Mouse (Mus musculus) frontal cortex, postnatal 36 days (tissue): ENCODE data around the gene Svs4.
"Not testable (repeated sequence)": the region's sequence is repeated elsewhere in the genome, so short reads cannot be mapped to it uniquely, and the experiment has no call there.

Experiments used
- DNase-seq, 2 experiments: peaks; one replicate each; pipeline ENCODE4 v3.0.0; 2022; ENCODE audit warnings: low spot score in 2 of 2

Svs4 gene

DNA sequence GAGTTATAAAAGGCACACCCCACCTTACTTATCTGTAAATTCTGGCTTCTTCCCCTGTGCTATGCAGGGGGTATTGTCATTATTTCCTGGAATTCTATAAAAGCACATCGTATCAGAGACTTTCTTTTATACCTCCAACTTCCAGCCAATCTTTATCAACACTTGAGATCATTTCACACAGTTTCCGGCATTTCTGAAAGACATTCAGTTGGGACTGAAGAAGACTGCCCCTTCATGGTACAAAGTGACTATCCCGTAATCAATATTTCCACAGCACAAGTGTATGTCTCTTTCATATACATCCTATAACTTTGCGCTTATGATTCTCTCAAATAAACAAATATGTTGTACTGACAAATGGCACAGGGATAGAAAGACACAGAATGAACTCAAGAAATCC, at the start of gene Svs4:
Gene Svs4, minus strand, starts transcription at position 101 of the 400 bp plus-strand sequence.
- no peak for DNase-seq

DNA sequence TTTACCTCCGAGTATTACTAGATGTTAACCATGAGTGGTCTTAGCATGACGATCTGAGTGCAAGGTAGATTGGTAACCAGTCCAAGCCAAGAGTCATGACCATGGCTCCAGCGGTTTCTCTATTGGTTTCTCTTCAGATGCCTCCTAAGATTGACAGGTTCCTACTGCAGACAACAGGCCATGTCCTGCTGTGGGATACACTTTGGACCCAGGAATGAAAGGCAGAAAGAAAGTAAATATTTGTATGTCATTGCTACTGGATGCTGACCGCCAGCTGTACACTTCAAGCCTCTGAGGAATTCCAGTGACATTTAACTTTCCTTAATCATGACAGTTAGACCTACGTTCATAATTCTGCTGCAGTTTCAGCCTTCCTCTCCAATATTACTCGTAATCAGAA, 42.7 kb upstream of the Svs4 start:
- no peak for DNase-seq

DNA sequence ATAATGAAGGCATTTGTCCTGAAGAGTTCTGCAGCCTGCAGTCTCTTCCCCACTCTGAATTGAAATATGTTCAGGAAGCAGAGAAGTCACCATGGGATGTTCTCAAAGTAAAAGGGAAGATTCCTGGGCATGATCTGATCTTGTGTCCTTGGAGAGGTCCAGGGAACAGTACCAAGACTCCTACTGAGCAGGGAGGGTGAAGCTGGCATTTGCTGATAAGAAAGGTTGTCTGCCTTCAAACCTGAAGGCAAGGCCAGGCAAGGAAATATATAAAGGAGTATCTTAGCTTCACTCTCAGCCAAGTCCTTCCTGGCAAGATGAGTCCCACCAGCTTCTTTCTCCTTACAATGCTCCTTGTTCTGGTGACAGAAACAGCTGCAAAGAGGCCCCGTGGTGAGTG, 38.2 kb upstream of the Svs4 start, which contains the start of gene Svs6:
Gene Svs6, plus strand, starts transcription at position 301 of the 400 bp plus-strand sequence.
- DNase-seq, result not testable (repeated sequence)

DNA sequence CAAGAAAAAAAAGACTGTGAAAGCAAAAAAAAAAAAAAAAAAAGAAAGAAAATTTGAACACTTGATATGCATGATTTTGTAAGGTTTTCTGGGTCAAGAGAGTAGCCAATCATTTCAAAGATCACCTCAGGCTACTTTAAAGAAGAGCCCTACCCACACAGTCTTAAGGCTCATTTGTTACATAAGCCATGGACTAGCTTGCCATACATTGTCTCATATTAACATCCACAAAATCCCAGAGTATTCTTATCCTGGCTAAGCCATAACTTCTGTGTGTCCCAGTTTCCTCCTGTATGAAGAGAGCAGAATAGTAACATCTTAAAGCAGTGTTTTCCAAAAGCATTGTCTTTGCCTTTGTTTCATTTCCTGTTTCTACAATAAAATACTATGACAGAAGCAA, 37.2 kb upstream of the Svs4 start:
- not testable (repeated sequence) for DNase-seq

DNA sequence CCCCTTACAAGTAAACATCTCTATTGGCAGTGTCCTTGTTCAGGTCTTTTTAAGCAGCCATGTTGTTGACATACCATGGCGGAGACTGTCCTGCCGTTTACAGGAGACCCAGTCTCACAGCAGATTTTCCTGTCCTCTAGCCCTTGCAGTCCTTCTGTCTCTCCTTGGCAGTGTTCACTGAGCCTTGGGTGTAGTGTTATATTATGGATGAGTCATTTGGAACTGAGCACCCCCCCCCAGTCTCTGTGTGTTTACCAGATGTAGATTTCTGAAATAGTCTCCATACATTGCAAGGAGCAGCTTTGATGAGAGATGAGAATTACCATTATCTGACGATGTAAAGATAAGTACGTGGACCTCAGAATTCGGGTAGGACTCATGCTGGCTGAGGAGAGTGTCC, 34.3 kb upstream of the Svs4 start:
- peak in 1 of 2 experiments; percentile 8 for DNase-seq

DNA sequence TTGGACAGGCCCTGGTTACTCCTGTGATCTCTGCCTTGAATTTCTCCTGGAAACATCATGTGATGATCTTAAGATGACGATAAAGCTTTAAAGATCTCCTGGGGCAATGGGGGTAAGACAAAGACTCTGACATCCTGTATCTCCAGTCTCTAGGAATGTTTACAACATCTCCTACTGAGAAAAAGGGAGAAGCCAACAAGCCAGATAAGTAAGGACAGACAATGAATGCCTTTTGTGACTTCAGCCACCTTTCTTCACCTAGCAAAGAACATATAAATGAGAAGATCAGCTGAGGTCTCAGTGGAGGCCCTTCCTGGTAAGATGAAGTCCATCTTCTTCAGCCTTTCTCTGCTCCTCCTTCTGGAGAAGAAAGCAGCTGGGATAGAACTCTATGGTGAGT, 10.7 kb upstream of the Svs4 start, which contains the start of gene Svs3a:
Gene Svs3a, plus strand, starts transcription at position 301 of the 400 bp plus-strand sequence.
- not testable (repeated sequence) for DNase-seq

DNA sequence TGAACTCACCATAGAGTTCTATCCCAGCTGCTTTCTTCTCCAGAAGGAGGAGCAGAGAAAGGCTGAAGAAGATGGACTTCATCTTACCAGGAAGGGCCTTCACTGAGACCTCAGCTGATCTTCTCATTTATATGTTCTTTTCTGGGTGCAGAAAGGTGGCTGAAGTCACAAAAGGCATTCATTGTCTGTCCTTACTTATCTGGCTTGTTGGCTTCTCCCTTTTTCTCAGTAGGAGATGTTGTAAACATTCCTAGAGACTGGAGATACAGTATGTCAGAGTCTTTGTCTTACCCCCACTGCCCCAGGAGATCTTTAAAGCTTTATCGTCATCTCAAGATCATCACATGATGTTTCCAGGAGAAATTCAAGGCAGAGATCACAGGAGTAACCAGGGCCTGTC, 21.7 kb downstream of the Svs4 start, which contains the start of gene Svs3b:
Gene Svs3b, minus strand, starts transcription at position 101 of the 400 bp plus-strand sequence.
- DNase-seq, result not testable (repeated sequence)

DNA sequence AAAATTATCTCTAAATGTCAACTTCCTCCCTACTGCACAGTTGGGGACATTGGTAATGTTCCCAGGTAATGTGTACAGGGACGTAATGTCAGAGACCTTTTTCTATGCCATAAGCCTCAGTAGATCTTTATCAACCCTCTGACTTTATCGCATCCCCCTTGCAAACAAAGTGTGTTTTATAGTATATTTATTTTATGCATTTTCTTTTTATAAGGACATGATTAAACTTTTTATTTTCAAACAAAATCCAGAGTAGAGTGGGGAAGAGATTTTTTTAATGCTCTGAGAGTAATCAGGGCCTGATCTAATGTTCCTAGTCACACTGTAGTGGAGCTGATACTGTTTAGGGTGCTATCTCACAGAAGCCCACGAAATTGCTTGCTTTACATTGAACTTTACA, 39.9 kb downstream of the Svs4 start, which contains the start of gene Svs2:
Gene Svs2, minus strand, starts transcription at position 101 of the 400 bp plus-strand sequence.
- no peak for DNase-seq

DNA sequence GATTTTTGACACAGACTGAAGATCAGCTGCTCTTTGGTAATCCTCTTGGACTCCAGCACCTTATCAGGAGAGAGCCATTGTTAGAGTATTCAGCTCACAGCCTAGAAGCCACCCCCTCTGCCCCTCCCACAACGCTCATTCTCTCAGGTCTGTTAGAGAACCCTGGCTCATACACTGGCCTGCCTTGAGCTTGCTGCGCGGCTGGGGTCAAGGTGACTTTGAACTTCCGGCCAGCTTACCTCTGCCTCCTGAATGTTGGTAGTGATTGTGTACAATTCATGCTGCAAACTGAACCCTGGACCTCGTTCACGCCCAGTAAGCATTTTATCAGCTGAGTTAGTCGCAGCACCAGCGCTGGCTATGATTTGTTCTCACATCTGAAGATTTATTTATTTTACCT, 45.6 kb downstream of the Svs4 start:
- no peak for DNase-seq

DNA sequence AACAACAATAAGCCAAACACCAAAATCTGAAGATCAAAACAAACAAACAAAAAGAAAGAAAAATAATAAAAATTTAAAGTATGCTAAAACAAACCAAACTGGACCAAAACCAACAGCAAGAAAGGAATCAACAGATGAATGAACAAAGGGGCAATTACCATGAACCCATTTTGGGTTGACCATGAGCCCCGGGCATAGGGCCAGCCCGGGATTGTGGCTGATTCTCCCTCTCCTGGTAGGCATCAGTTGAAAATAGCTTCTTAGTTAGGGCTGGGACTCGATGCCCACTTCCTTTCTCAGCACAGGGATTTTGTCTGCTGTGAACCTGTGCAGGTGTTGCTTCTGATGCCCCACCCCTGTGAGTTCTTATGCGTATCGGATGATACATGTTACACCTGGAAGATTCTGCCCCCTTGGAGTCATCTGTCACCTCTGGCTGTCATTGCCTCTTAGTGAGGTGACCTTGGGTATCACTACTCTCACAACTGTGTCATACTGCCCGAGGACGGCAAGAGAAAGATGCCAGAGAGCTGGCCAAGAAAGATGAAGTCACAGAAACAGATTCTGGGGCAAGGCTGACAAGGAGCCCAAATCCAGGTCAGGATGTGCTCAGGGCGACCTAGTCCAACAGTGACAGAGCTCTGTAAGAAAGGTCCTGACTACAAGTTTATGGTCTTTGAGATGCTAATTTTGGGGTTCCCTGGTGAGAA, 49.7 kb downstream of the Svs4 start:
- no peak for DNase-seq
